Mouse (Mus musculus) macrophage (primary cell): ENCODE results near the gene Dennd1c. TPM values are rescaled to one million over a fixed set of nuclear protein-coding genes. Genes with fewer than 3 reads are reported as not detected.

ENCODE experiments used
- H3K27ac ChIP-seq: fragments of 350-480 bp; formaldehyde crosslinking; 2 replicates; pipeline ENCODE4 v1.9.0; 2021
- H3K36me3 ChIP-seq: fragments of 350-480 bp; formaldehyde crosslinking; 2 replicates; pipeline ENCODE4 v1.9.0; 2021; ENCODE audit errors: inconsistent target
- H3K4me3 ChIP-seq: fragments of 350-480 bp; formaldehyde crosslinking; 2 replicates; pipeline ENCODE4 v1.9.0; 2021; ENCODE audit errors: inconsistent target
- H3K79me2 ChIP-seq: fragments of 350-480 bp; formaldehyde crosslinking; 2 replicates; pipeline ENCODE4 v1.9.0; 2021; ENCODE audit errors: inconsistent target
- WGBS: methylation state at CpG from one replicate; pipeline ENCODE4 v1.1.7; 2026; ENCODE audit warnings: inconsistent platforms; ENCODE audit not compliant: missing documents; 5-methylcytosine and 5-hydroxymethylcytosine counted together
- polyA plus RNA-seq: library from polyadenylated mRNA; stranded (reverse); fragments of 250-400 nt; gene quantifications from 3 replicates; pipeline ENCODE4 v1.2.4, GENCODE M21; 2018; ENCODE audit warnings: inconsistent platforms
- total RNA-seq, 78 experiments: library from RNA; depleted of rRNA; stranded (reverse); fragments of 250-400 nt; gene quantifications; 1 replicate in 9 of 78; 2 replicates in 24 of 78; 3 replicates in 43 of 78; 4 replicates in 2 of 78; pipeline ENCODE4 v1.2.4; 2018; ENCODE audit warnings: inconsistent platforms in 56 of 78

Gene Dennd1c
- total RNA-seq (2018; cell fraction: chromatin; rRNA removed): 100 to 1,000 TPM; 266 to 425 (median 350) TPM
- 10 to 100 TPM; 13.8 to 34.5 (median 17.8) TPM for total RNA-seq (2018; cell fraction: cytosol; rRNA removed)
- total RNA-seq (2018; cell fraction: nucleus; rRNA removed): 100 to 1,000 TPM; 130 to 261 (median 206) TPM
- polyA plus RNA-seq: 14.1 to 26.5 TPM (median 15.7 TPM) in 3 replicates

DNA sequence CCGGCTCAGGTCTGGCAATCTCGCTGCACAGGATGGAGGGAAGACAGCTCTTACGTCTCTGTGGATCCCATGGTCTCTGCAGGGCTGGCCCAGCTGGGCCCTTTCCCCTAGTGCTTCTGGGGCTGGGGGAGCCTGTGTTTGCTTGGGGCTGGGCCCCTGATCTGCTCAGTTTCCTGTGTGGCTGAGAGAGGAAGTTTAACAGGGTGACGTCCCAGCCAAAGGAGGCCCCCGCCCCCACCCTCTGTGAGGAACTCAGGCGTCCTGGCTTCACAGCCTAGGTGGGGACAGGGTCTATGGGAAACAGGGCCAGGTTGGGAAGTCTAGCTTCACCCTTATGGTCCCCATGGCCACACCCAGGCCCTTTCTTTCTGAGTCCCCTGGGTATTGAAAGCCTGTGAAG, at the start of gene Dennd1c:
Gene Dennd1c, minus strand, starts transcription at position 179 of the 400 bp plus-strand sequence.
- peaks cover 27% of the 10 kb centered on the region; the same call in 1 of the 2 replicates for H3K36me3 ChIP-seq
- H3K27ac ChIP-seq: peak within 1 kb of the TSS; percentile 95
- WGBS: 0% methylated on average over 6 of the region's 6 CpGs
- peaks cover 17% of the 10 kb centered on the region; the same call in 1 of the 2 replicates for H3K79me2 ChIP-seq
- H3K4me3 ChIP-seq: peak within 1 kb of the TSS; percentile 55

DNA sequence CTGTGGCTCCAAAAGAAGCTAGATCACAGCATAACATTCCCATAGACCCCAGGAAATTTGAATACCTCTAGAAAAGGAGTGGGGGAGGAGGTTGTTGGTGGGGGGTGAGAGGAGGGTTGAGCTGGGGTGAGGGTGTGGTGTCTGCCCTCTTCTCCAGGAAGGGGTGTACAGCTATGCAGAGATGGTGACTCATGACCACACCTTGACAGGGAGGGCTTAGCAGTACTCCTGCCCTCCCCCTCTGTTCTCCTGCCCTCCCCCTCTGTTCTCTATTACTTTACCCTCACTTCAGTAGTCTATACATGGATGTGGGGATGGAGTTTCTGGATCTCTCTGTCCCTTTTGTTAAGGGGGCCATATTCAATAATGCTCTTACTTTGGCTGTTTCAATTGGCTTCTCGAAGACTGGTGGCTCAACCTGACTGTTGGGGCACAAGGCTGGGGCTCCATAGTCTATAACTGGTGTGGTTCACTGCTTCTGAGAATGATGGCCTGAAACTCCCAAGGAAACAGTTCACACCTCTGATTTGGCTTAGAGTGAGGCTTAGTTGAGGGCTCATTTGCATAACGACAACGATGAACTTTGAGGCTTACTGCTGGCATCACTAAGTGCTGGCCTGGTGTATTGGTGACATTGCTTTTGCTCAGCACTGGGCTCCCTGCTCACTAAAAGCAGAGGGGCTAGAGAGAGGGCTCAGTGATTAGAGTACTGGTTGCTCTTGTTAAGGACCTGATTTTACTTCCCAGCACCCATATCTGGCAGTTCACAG, 47.7 kb upstream of the Dennd1c start:
- WGBS: 84% methylated on average over 3 of the region's 3 CpGs
- Histone ChIP-seq H3K79me2 (no peaks in the 10 kb centered on the region), H3K27ac (no peak overlapping the region), H3K36me3 (no peaks in the 10 kb centered on the region), H3K4me3 (no peak overlapping the region)

DNA sequence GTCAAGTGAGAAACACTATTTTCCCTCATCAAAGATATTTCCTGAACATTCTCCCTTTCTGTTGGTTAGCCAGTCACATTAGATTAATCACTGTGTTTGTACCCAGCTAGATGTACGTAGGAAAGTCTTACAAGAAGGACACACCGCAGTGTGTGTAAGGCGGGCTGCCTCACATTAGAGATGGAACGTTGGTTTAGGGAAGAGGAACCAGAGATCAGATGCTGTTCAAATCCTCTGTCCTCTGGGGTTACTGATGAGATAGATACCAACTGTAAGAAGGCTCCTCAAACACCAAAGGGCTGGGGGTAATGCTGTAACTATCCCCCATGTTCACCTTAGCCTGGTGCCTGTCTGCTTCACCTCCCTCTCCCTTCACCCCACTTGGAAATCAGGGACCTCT, 46.5 kb upstream of the Dennd1c start:
- no peak overlapping the region for H3K4me3 ChIP-seq
- WGBS: 78% methylated on average over 4 of the region's 4 CpGs
- H3K27ac ChIP-seq: no peak overlapping the region
- no peaks in the 10 kb centered on the region for H3K36me3 ChIP-seq
- H3K79me2 ChIP-seq: no peaks in the 10 kb centered on the region

DNA sequence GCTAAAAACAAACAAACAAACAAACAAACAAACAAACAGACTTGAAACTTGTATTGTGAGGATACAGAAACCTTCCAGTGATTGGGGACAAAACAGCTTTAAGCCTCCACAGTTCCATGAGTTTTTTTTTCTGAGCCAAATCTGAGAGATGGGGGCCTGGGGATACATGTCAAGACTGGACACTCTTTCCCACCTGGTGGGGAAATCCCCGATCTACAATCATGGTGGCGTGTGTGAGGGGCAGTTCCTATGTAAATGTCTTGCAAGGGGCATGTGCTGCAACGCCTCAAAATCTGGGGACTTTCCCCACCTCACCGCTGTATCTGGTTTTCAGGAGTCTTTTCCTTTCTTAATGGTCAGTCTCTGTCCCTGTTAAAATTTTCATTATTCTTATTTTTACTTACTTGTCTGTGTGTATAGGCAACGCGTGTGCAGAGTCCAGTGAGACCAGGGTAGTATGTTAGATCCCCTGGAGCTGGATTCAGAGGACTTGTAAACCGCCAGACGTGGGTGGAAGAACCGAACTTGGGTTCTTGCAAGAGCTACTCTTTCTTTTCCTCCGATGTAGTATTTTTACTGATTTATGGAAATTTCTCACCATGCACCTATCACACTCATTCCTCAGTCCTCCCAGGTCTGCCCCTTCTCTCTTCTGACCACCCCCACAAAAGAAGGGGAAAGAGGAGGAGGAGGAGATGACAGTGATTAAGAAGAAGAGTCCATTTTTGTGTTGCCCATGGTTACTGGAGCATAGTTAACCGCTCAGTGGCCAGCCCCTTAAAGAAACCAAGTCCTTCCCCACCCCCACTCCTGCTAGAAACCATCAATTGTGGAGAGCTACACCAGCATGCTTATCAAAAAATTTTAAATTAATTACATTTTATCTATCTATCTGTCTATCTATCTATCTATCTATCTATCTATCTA, 45.1 kb upstream of the Dennd1c start:
- WGBS: 92% methylated on average over 10 of the region's 11 CpGs
- H3K79me2 ChIP-seq: no peaks in the 10 kb centered on the region
- H3K27ac ChIP-seq: no peak overlapping the region
- no peaks in the 10 kb centered on the region for H3K36me3 ChIP-seq
- no peak overlapping the region for H3K4me3 ChIP-seq

DNA sequence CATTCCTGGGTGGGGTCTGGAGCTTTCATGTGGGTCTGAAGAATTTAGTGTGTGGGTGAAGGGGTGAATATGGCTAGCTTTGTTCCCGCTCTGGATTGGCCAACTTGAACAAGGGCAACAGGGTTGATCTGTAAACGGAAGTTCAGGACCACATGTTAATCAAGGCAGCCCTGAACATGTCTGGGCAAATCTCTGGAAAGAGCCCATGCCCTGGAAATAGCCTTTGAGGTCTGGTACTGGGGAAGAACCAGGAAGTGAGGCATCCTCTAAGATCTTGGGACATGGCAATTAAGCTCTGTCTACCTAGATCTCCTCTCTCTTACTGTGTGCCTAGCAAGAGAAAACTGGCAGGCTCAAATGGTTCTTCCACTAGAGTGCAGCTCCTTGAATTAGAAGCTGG, 43.5 kb upstream of the Dennd1c start:
- Histone ChIP-seq H3K27ac (no peak overlapping the region), H3K79me2 (no peaks in the 10 kb centered on the region), H3K36me3 (no peaks in the 10 kb centered on the region), H3K4me3 (no peak overlapping the region)
- 88% methylated on average over 2 of the region's 2 CpGs for WGBS

DNA sequence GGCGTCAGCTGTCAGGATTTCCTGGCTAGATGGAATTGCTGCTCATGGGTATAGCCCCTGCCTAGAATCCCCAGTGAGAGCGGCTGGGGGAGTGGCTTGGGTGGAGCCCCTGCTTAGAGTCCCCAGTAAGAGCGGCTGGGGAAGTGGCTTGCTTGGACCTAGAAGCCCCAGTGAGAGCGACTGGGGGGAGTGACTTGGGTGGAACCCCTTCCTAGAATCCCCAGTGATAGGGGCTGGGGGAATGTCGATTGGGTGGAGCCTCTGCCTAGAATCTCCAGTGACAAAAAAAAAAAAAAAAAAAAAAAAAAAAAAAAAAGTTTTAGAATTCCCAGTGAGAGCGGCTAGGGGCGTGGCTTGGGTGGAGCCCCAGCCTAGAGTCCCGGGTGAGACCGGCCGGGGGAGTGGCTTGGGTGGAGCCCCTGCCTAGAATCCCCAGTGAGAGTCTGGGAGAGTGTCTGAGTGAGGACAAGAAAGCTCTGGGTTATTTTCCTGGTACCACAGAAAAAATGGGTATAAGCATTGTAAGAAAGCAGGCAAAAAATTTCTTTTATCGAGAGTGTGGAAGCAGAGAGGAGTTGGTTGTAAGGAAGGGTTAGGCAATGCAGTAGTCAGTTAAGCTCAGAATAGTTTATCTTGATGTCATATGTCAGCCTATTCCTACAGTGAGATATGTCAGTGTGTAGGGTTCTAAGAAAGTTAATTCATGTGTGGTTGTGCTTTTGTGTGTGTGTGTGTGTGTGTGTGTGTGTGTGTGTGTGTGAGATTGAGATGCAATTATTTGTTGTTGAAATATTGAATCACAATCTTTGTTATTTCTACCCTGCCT, 40.4 kb upstream of the Dennd1c start:
- H3K27ac ChIP-seq: no peak overlapping the region
- no peaks in the 10 kb centered on the region for H3K36me3 ChIP-seq
- 36% methylated on average over 8 of the region's 11 CpGs for WGBS
- no peak overlapping the region for H3K4me3 ChIP-seq
- no peaks in the 10 kb centered on the region for H3K79me2 ChIP-seq

DNA sequence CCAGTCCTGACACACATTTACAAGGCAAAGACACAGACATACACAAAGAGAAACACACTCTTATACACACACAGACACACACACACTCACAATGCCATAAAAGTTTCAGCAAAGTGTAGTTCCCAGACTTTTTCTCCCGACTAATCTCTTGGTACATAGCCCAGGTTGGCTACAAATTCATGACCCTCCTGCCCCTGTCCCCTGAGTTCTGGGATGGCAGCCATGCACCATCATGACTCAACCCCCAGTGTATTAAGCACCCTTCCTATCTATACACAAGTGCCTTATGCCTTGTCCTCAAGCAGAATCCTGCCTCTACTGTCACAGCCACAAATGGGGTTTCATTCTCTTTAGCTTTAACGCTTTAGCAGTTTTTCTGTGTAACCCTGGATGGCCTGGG, 38.5 kb upstream of the Dennd1c start:
- Histone ChIP-seq H3K79me2 (no peaks in the 10 kb centered on the region), H3K36me3 (no peaks in the 10 kb centered on the region), H3K27ac (no peak overlapping the region), H3K4me3 (no peak overlapping the region)
- WGBS: 93% methylated on average over 2 of the region's 2 CpGs

DNA sequence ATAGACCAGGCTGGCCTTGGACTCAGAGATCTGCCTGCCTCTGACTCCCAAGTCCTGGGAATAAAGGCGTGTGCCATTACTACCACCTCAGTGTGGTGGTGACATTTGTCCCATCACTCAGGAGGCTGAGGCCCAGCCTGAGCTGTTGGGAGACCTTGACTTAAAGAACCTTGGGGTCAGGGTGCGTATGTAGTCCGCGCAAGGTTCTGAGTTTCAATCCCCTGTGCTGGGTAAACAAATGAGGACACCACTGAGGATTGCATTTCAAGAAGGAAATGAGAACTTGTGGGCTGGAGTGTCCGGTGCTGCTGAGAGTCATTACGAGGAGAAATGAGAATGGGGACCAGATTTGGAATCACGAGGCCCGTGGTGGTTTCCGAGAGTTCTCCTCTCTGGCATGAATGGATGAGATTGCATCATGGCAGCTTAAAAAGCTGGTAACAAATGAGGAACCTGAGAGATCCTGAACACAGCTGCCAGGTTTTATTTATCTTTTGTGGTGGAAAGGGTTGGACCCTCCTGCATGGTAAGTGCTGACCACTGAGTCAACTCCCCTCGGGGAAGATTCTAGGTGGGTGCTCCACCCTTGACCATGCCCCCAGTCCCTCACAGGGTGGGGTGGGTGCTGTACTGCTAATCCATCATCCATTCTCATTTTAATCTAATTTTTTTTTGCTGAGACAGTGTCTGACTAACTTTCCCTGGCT, 34.6 kb upstream of the Dennd1c start:
- peak overlapping the region; percentile 85 for H3K27ac ChIP-seq
- H3K36me3 ChIP-seq: no peaks in the 10 kb centered on the region
- 9% methylated on average over 10 of the region's 10 CpGs for WGBS
- H3K4me3 ChIP-seq: no peak overlapping the region
- H3K79me2 ChIP-seq: 0 out of 2 replicates have a peak, but pooled peaks cover under 1% of the 10 kb centered on the region

DNA sequence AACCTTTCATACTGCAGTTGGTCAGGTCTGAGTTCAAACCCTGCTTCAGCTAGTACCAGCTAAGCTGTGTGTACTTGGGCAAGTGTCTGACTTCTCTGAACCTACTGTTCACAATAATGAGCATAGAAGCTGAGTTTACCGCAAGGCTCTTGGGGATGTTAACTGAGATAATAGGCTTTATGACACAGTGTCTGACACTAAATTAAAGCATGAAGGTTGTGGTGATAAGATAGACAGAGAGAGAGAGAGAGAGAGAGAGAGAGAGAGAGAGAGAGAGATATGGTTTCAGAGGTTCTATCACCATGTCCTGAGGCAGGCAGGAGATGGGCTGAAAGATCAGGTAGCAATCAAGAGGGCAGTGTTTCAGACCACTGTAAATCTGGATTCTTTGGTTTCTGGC, 31.7 kb upstream of the Dennd1c start:
- no peak overlapping the region for H3K27ac ChIP-seq
- H3K36me3 ChIP-seq: no peaks in the 10 kb centered on the region
- no peak overlapping the region for H3K4me3 ChIP-seq
- WGBS: 100% methylated on average over 1 of the region's 1 CpGs
- H3K79me2 ChIP-seq: peaks cover 28% of the 10 kb centered on the region

DNA sequence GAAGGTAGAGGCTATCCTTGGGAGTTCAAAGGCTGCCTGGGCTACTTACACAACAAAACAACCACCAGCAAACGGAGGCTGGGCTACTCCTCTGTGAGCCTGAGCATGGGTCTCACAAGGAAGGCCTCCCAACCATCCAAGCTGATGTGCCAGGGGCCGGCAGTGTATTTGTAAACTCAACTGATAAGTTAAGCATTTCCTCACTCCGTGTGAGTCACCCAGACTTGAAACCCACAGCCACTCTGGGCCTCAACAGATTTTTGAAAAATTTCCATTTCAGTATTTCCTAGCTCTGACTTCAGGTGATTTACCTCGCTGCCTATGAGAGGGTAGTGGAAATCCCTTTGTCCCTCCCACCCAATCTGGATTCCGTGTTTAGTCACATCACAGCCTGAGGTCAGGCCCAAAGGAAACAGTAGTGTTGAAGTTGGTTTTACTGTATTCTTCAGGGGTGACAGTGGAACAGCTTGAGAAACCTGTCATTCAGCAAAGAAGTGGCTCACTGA, 30.4 kb upstream of the Dennd1c start:
- no peak overlapping the region for H3K27ac ChIP-seq
- WGBS: 52% methylated on average over 5 of the region's 5 CpGs
- no peak overlapping the region for H3K4me3 ChIP-seq
- H3K36me3 ChIP-seq: no peaks in the 10 kb centered on the region
- H3K79me2 ChIP-seq: peaks cover 28% of the 10 kb centered on the region

DNA sequence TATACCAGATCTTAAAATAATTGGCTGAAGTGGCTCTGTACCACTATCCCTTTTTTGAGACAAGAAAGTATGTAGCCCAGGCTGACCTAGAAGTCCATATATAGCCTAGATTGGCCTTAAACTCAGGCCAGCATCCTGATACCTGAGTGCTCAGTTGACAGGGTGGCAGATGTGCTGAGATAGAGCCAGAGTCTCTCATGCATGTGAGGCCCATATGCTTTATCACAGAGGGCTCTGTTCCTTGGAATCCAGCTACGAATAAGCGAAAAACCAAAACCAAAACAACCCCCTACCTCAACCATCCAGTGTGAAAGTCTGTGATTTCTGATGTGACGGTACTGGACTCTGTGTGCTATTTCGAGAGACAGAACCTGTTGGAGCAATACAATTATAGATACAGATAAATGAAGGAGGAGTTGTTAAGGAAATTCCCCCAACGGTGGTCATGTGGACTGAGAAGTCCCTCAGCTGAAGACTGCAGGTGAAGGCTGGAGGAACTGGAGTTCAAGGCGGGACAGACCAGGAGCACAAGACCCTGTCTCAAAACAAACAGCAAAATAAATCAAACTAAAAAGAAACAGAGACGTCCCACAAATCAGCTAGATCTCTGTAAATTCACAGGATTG, 29.8 kb upstream of the Dennd1c start:
- H3K36me3 ChIP-seq: no peaks in the 10 kb centered on the region
- peaks cover 28% of the 10 kb centered on the region for H3K79me2 ChIP-seq
- H3K4me3 ChIP-seq: no peak overlapping the region
- H3K27ac ChIP-seq: no peak overlapping the region
- 96% methylated on average over 7 of the region's 7 CpGs for WGBS

DNA sequence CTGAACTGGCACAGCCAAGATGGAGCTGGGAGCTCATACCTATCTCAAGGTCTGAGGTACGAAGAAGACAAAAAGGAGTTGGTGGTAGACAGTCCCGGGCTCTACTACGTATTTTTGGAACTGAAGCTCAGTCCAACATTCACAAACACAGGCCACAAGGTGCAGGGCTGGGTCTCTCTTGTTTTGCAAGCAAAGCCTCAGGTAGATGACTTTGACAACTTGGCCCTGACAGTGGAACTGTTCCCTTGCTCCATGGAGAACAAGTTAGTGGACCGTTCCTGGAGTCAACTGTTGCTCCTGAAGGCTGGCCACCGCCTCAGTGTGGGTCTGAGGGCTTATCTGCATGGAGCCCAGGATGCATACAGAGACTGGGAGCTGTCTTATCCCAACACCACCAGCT, 28.8 kb upstream of the Dennd1c start:
- Histone ChIP-seq H3K79me2 (peaks cover 28% of the 10 kb centered on the region), H3K4me3 (peak overlapping the region; percentile 87), H3K27ac (peak overlapping the region; percentile 88), H3K36me3 (no peaks in the 10 kb centered on the region)
- WGBS: 92% methylated on average over 5 of the region's 5 CpGs

DNA sequence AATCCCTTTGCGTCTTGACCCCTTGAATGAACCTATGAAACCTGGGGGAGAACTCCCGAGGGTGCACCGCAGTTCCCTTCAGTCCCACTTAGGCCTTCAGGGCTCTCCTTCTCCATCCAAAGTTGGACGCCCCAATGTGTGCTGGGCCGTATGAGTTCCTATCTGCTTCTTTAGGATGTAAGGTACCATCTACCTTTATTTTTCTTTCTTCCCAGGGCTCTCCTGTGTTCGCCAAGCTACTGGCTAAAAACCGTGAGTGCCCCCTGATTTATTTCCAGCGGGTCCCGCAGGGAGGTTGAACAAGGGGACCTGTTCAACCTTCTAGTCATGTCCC, 27.7 kb upstream of the Dennd1c start:
- Histone ChIP-seq H3K36me3 (no peaks in the 10 kb centered on the region), H3K79me2 (peaks cover 28% of the 10 kb centered on the region), H3K4me3 (peak overlapping the region; percentile 87), H3K27ac (peak overlapping the region; percentile 88)
- WGBS: 63% methylated on average over 7 of the region's 9 CpGs
